Mouse (Mus musculus) cerebellum, adult 2 months (tissue): ENCODE results near the gene Gtpbp3. TPM values are rescaled to one million over a fixed set of nuclear protein-coding genes. Genes with fewer than 3 reads are reported as not detected.

Source experiments
- DNase-seq, 2 experiments: peaks; one replicate each; pipeline ENCODE4 v3.0.0; 2021
- H3K27ac ChIP-seq: fragments of 200-500 bp; 2 replicates; pipeline ENCODE4 v1.5.1; 2012; ENCODE audit warnings: low read length, control low read depth, inconsistent platforms; ENCODE audit not compliant: insufficient read depth
- H3K27me3 ChIP-seq: fragments of 200-500 bp; 2 replicates; pipeline ENCODE4 v1.6.1; 2012; ENCODE audit warnings: inconsistent platforms, mild to moderate bottlenecking, low read length, moderate library complexity; ENCODE audit not compliant: control insufficient read depth, insufficient read depth
- H3K4me1 ChIP-seq: fragments of 200-500 bp; 2 replicates; pipeline ENCODE4 v1.6.1; 2011; ENCODE audit warnings: low read length; ENCODE audit not compliant: control insufficient read depth, insufficient read depth
- H3K4me3 ChIP-seq: fragments of 200-500 bp; replicated peaks from 2 replicates; pipeline ENCODE3; 2011; ENCODE audit warnings: mild to moderate bottlenecking, low read depth, low read length, control low read depth; ENCODE audit not compliant: insufficient read depth
- CTCF ChIP-seq: fragments of 200-500 bp; IDR thresholded peaks from 2 replicates; pipeline ENCODE4 v1.5.1; 2011; ENCODE audit warnings: low read depth, mild to moderate bottlenecking, control low read depth, low read length, moderate library complexity, borderline replicate concordance; ENCODE audit not compliant: insufficient read depth
- POLR2A ChIP-seq: fragments of 200-500 bp; IDR thresholded peaks from 2 replicates; pipeline ENCODE4 v1.6.1; 2011; ENCODE audit warnings: low read length, control low read depth, borderline replicate concordance; ENCODE audit not compliant: insufficient read depth
- WGBS: fragments of 180-500 bp; shearing (Covaris S2); methylation state at CpG from one replicate; pipeline ENCODE4 v1.1.7; 2018; 5-methylcytosine and 5-hydroxymethylcytosine counted together
- polyA plus RNA-seq: library from polyadenylated mRNA; depleted of rRNA; stranded (reverse); fragments of >200 nt; gene quantifications from 2 replicates; pipeline ENCODE4 v1.2.3, GENCODE M21; 2012; rRNA removed

Gtpbp3 gene
- polyA plus RNA-seq, 1 experiment: 34.7 TPM

DNA sequence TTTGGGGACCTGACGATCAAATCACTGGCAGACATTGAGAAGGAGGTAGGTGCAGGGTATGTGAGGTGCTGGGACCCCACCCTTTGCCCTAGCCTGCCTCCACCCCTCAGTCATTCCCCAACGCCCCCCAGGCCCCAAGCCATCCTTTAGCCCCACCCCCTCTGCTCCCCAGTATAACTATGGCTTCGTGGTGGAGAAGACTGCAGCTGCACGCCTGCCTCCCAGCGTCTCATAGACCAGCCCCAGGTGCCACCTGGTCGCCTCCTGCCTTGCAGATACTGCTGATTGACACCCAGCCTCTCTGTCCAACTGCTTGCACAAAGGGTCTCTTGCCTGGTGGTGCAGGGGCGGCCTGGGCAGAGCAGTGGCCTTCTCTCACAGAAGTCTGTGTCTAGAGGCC, 59.7 kb downstream of the Gtpbp3 start:
- Histone ChIP-seq H3K27ac (no peak overlapping the region), H3K4me1 (0 out of 2 replicates have a peak, but pooled peaks cover 3% of the 10 kb centered on the region), H3K4me3 (no peak overlapping the region), H3K27me3 (no peaks in the 10 kb centered on the region)
- no peak for TF ChIP-seq POLR2A
- no peak for TF ChIP-seq CTCF
- DNase-seq: no peak
- 88% methylated on average over 7 of the region's 7 CpGs for WGBS

Other genes with a start within 250 kb of the Gtpbp3 start
- 27.5 and 28.9 TPM in 2 replicates for gene Myo9b, start 215.4 kb upstream of the Gtpbp3 start, polyA plus RNA-seq
- gene Haus8, start 215.2 kb upstream of the Gtpbp3 start, polyA plus RNA-seq: 15.4 and 17.6 TPM in 2 replicates
- 199 and 204 TPM in 2 replicates for gene Use1, start 121.3 kb upstream of the Gtpbp3 start, polyA plus RNA-seq
- 7.3 and 8.0 TPM in 2 replicates for gene Ocel1, start 116.8 kb upstream of the Gtpbp3 start, polyA plus RNA-seq
- 53.0 and 59.8 TPM in 2 replicates for gene Nr2f6, start 106.1 kb upstream of the Gtpbp3 start, polyA plus RNA-seq
- 9.5 and 9.7 TPM in 2 replicates for gene Ushbp1, start 92.3 kb upstream of the Gtpbp3 start, polyA plus RNA-seq
- 163 and 179 TPM in 2 replicates for gene Babam1, start 91.2 kb upstream of the Gtpbp3 start, polyA plus RNA-seq
- gene Ankle1, start 82.1 kb upstream of the Gtpbp3 start, polyA plus RNA-seq: 0.43 and 0.44 TPM in 2 replicates
- 392 TPM in 2 replicates for gene Abhd8, start 24.4 kb upstream of the Gtpbp3 start, polyA plus RNA-seq
- gene Mrpl34, start 23.1 kb upstream of the Gtpbp3 start, polyA plus RNA-seq: 68.5 and 75.4 TPM in 2 replicates
- gene Dda1, start 18.9 kb upstream of the Gtpbp3 start, polyA plus RNA-seq: 119 and 121 TPM in 2 replicates
- 76.2 and 81.8 TPM in 2 replicates for gene Ano8, start 2.1 kb upstream of the Gtpbp3 start, polyA plus RNA-seq
- 25.6 and 28.8 TPM in 2 replicates for gene Plvap, start 23.6 kb downstream of the Gtpbp3 start, polyA plus RNA-seq
- 0.08 and 0.10 TPM in 2 replicates for gene Ccdc194, start 37.6 kb downstream of the Gtpbp3 start, polyA plus RNA-seq
- 13.6 and 17.3 TPM in 2 replicates for gene Bst2, start 49.4 kb downstream of the Gtpbp3 start, polyA plus RNA-seq
- gene Mvb12a, start 54.8 kb downstream of the Gtpbp3 start, polyA plus RNA-seq: 113 and 118 TPM in 2 replicates
- gene Tmem221, start 70.8 kb downstream of the Gtpbp3 start, polyA plus RNA-seq: 0.21 and 0.26 TPM in 2 replicates
- 0.10 and 0.11 TPM in 2 replicates for gene Nxnl1, start 78.5 kb downstream of the Gtpbp3 start, polyA plus RNA-seq
- 142 and 153 TPM in 2 replicates for gene Slc27a1, start 80.8 kb downstream of the Gtpbp3 start, polyA plus RNA-seq
- 42.5 and 42.8 TPM in 2 replicates for gene Pgls, start 104.1 kb downstream of the Gtpbp3 start, polyA plus RNA-seq
- gene Fam129c, start 109.5 kb downstream of the Gtpbp3 start, polyA plus RNA-seq: 3.4 and 3.7 TPM in 2 replicates
- 74.1 and 77.6 TPM in 2 replicates for gene Colgalt1, start 122.9 kb downstream of the Gtpbp3 start, polyA plus RNA-seq
- 97.3 and 110 TPM in 2 replicates for gene Unc13a, start 183.7 kb downstream of the Gtpbp3 start, polyA plus RNA-seq
- 3.6 and 3.9 TPM in 2 replicates for gene Jak3, start 188.2 kb downstream of the Gtpbp3 start, polyA plus RNA-seq
- 0.65 and 2.1 TPM in 2 replicates for gene Insl3, start 201.1 kb downstream of the Gtpbp3 start, polyA plus RNA-seq
- 0.44 and 0.48 TPM in 2 replicates for gene B3gnt3, start 213.7 kb downstream of the Gtpbp3 start, polyA plus RNA-seq
- gene Fcho1, start 237.6 kb downstream of the Gtpbp3 start, polyA plus RNA-seq: 108 and 115 TPM in 2 replicates